ENCODE assay signal across 8 mouse cellular contexts in the genomic region with DNA sequence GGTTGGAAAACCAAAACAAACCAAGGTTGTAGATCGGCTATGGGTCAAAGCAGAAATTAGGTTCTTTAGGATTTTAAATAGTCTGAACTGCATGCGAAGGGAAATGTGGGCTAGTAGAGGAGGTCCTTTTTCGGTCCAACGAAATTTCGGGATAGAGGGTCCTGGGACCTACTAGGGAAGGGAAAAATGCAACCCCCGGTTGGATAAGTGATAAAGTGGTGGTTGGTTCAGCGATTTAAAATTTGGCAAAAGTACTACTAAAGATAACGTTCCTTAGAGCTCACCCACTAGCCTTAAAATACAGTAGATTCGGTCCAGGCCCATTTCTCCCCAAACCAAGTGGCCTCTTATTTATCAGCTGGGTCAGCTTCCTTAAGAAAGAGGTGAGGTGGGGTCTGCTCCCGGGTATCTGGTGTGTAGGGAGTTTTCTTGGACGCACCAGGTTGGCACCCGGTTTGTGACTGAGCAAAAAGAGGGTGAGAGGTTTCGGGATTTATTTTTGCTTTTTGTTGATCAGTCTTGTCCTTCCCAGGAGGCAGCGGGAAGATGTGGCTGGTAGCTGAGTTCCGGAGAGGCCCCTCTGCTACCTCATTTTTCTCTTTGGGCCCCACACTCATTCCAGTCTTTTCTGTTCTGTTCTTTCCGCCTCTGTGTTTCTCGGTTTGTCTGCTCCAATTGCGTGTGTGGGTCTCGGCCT. TPM values are rescaled to one million over a fixed set of nuclear protein-coding genes. Genes with fewer than 3 reads are reported as not detected.
A peak's percentile ranks its signal among the peaks of the same experiment; 100 is the strongest.
DNase-seq lines count a peak whose midpoint lies in the region; ATAC-seq and TF ChIP-seq lines count a peak whose summit lies in the region.

No protein-coding gene starts in this region.

- H3K27me3 ChIP-seq in lung, postnatal 0 days (replicated peaks; ENCODE audit: insufficient read depth, low read length) = peaks cover 94% of the 10 kb centered on the region
- peaks cover 95% of the 10 kb centered on the region for H3K27me3 ChIP-seq in neural tube, embryonic 15.5 days (replicated peaks)

- H3K9ac ChIP-seq in lung, postnatal 0 days (replicated peaks; ENCODE audit: low read depth) = no peak overlapping the region
- no peak overlapping the region for H3K9ac ChIP-seq in neural tube, embryonic 15.5 days (replicated peaks)

- H3K4me1 ChIP-seq in lung, postnatal 0 days (ENCODE audit: insufficient read depth, low read depth, low read length) = no peaks in the 10 kb centered on the region; the same call in 1 of the 2 replicates
- peaks cover 42% of the 10 kb centered on the region for H3K4me1 ChIP-seq in neural tube, embryonic 15.5 days

- TF ChIP-seq CTCF in lung, postnatal 0 days (IDR thresholded peaks at IDR 0.05) = no peak

- peak; percentile 11 for DNase-seq in gastrocnemius, postnatal 10 days
- no peak for DNase-seq in gastrocnemius, postnatal 4 days (ENCODE audit: low spot score in 2 of 2)
- DNase-seq in lung, postnatal 25 days (ENCODE audit: low spot score) = peak; percentile 16
- no peak for DNase-seq in lung, postnatal 0 days (ENCODE audit: low spot score)
- peak; percentile 26 for DNase-seq in induced T-regulatory cell, adult 2 months (ENCODE audit: low read depth)
- DNase-seq in urinary bladder, postnatal 36 days (ENCODE audit: low spot score in 2 of 2) = no peak
- DNase-seq in cerebellum, adult 9-11 months = no peak

- 2% methylated on average over 19 of the region's 19 CpGs for WGBS in lung, postnatal 0 days
- 1% methylated on average over 19 of the region's 19 CpGs for WGBS in neural tube, embryonic 15.5 days

- H3K4me2 ChIP-seq in lung, postnatal 0 days (replicated peaks; ENCODE audit: low read depth, low read length) = no peak overlapping the region
- H3K4me2 ChIP-seq in neural tube, embryonic 15.5 days = 0 out of 2 replicates have a peak overlapping the region, but pooled peaks have one; percentile 27

- H3K36me3 ChIP-seq in lung, postnatal 0 days (ENCODE audit: insufficient read depth, low read length) = no peaks in the 10 kb centered on the region
- no peaks in the 10 kb centered on the region for H3K36me3 ChIP-seq in neural tube, embryonic 15.5 days

- no peak for TF ChIP-seq EP300 in lung, postnatal 0 days (IDR thresholded peaks at IDR 0.05)

- no peak overlapping the region for H3K4me3 ChIP-seq in lung, postnatal 0 days (ENCODE audit: low read depth, low read length)
- H3K4me3 ChIP-seq in neural tube, embryonic 15.5 days (replicated peaks) = peak overlapping the region; percentile 9; the same call in 1 of the 2 replicates

- no peak for ATAC-seq in lung, postnatal 0 days
- no peak for ATAC-seq in neural tube, embryonic 15.5 days (ENCODE audit: low FRiP score)

- H3K27ac ChIP-seq in lung, postnatal 0 days (ENCODE audit: low read length) = no peak overlapping the region
- H3K27ac ChIP-seq in neural tube, embryonic 15.5 days (replicated peaks) = no peak overlapping the region

- no peaks in the 10 kb centered on the region for H3K9me3 ChIP-seq in lung, postnatal 0 days (ENCODE audit: low read length)
- H3K9me3 ChIP-seq in neural tube, embryonic 15.5 days (replicated peaks) = no peaks in the 10 kb centered on the region

RNA-seq across cellular contexts. Expression of a gene that starts 16.8 kb away (rescaled TPM):
- 1 to 10 TPM in 1 of 2 experiments, under 1 TPM in 1; 0.59 to 1.2 TPM for total RNA-seq in gastrocnemius, postnatal 10 days (2021)
- under 1 TPM; 0.78 TPM for total RNA-seq in gastrocnemius, postnatal 4 days (2021)
- not detected in 2 replicates for polyA plus RNA-seq in lung, postnatal 0 days (2015; fragmentation: Nextera tagmentation; extraction: Ambion mirVana)
- polyA plus RNA-seq in neural tube, embryonic 15.5 days (2015; fragmentation: Nextera tagmentation; extraction: Ambion mirVana) = 1.6 and 3.0 TPM in 2 replicates

Comparison
In these comparisons a context has a peak if more than half of its experiments do, and no peak if none do; other contexts are left out.
1. DNase-seq: peak in gastrocnemius, postnatal 10 days (single experiment), lung, postnatal 25 days (single experiment) and induced T-regulatory cell, adult 2 months (single experiment); none in gastrocnemius, postnatal 4 days (0 of 2), lung, postnatal 0 days (single experiment), urinary bladder, postnatal 36 days (0 of 2) and cerebellum, adult 9-11 months (single experiment).